Mouse (Mus musculus) erythroblast, embryonic 14.5 days (primary cell): ENCODE measurements around the gene Shroom3. TPM values are rescaled to one million over a fixed set of nuclear protein-coding genes. Genes with fewer than 3 reads are reported as not detected.

Source experiments
- H3K27me3 ChIP-seq: 2 replicates; pipeline ENCODE4 v1.6.1; 2012; ENCODE audit warnings: inconsistent platforms; ENCODE audit not compliant: control insufficient read depth
- H3K36me3 ChIP-seq: 2 replicates; pipeline ENCODE4 v1.6.1; 2012; ENCODE audit warnings: mild to moderate bottlenecking, inconsistent platforms; ENCODE audit not compliant: control insufficient read depth
- H3K4me1 ChIP-seq: 2 replicates; pipeline ENCODE4 v1.6.1; 2012; ENCODE audit warnings: inconsistent platforms; ENCODE audit not compliant: control insufficient read depth
- H3K4me3 ChIP-seq: replicated peaks from 2 replicates; pipeline ENCODE3; 2012; ENCODE audit warnings: moderate library complexity, mild to moderate bottlenecking, inconsistent platforms
- H3K9me3 ChIP-seq: 2 replicates; pipeline ENCODE4 v1.6.1; 2012; ENCODE audit warnings: low read length, inconsistent platforms, mixed read lengths; ENCODE audit not compliant: control insufficient read depth
- GATA1 ChIP-seq: IDR thresholded peaks from 2 replicates; pipeline ENCODE4 v1.6.1; 2012; ENCODE audit warnings: low read length, inconsistent platforms, mixed read lengths
- TAL1 ChIP-seq: IDR thresholded peaks from 3 replicates; pipeline ENCODE4 v1.6.1; 2012; ENCODE audit warnings: low read length, inconsistent platforms, mixed read lengths
- polyA plus RNA-seq: library from polyadenylated mRNA; stranded (reverse); fragments of >175 nt; gene quantifications from 2 replicates; pipeline ENCODE4 v1.2.3, GENCODE M21; 2012

Shroom3 gene
- polyA plus RNA-seq, 1 experiment, result 0.04 TPM

GRCm38 (mm10) chr5:92710779-92711178 is 27.5 kb downstream of the Shroom3 start:
- no peaks in the 10 kb centered on the region for H3K27me3 ChIP-seq
- H3K4me3 ChIP-seq, result no peak overlapping the region
- H3K9me3 ChIP-seq, result no peaks in the 10 kb centered on the region
- TF ChIP-seq GATA1 (no peak), TAL1 (no peak)
- no peaks in the 10 kb centered on the region for H3K4me1 ChIP-seq
- H3K36me3 ChIP-seq, result no peaks in the 10 kb centered on the region

GRCm38 (mm10) chr5:92711666-92712290 is 28.5 kb downstream of the Shroom3 start:
- TF ChIP-seq GATA1 (no peak), TAL1 (no peak)
- H3K36me3 ChIP-seq, result no peaks in the 10 kb centered on the region
- no peaks in the 10 kb centered on the region for H3K9me3 ChIP-seq
- no peak overlapping the region for H3K4me3 ChIP-seq
- no peaks in the 10 kb centered on the region for H3K27me3 ChIP-seq
- H3K4me1 ChIP-seq, result no peaks in the 10 kb centered on the region

GRCm38 (mm10) chr5:92712621-92713395 is 29.6 kb downstream of the Shroom3 start:
- no peaks in the 10 kb centered on the region for H3K4me1 ChIP-seq
- no peaks in the 10 kb centered on the region for H3K36me3 ChIP-seq
- no peaks in the 10 kb centered on the region for H3K27me3 ChIP-seq
- H3K9me3 ChIP-seq, result no peaks in the 10 kb centered on the region
- TF ChIP-seq TAL1 (no peak), GATA1 (no peak)
- no peak overlapping the region for H3K4me3 ChIP-seq

GRCm38 (mm10) chr5:92714886-92715285 is 31.7 kb downstream of the Shroom3 start:
- Histone ChIP-seq H3K9me3 (no peaks in the 10 kb centered on the region), H3K4me3 (no peak overlapping the region), H3K4me1 (no peaks in the 10 kb centered on the region), H3K27me3 (no peaks in the 10 kb centered on the region), H3K36me3 (no peaks in the 10 kb centered on the region)
- TF ChIP-seq GATA1 (no peak), TAL1 (no peak)

GRCm38 (mm10) chr5:92715319-92715718 is 32.1 kb downstream of the Shroom3 start:
- Histone ChIP-seq H3K9me3 (no peaks in the 10 kb centered on the region), H3K27me3 (no peaks in the 10 kb centered on the region), H3K4me3 (no peak overlapping the region), H3K36me3 (no peaks in the 10 kb centered on the region), H3K4me1 (no peaks in the 10 kb centered on the region)
- no peak for TF ChIP-seq TAL1
- no peak for TF ChIP-seq GATA1

- H3K36me3 ChIP-seq, result no peaks in the 10 kb centered on the region
- H3K27me3 ChIP-seq, result no peaks in the 10 kb centered on the region
- no peak overlapping the region for H3K4me3 ChIP-seq
- H3K9me3 ChIP-seq, result no peaks in the 10 kb centered on the region
- TF ChIP-seq TAL1, result no peak
- TF ChIP-seq GATA1, result no peak
- no peaks in the 10 kb centered on the region for H3K4me1 ChIP-seq
These were observed 32.7 kb downstream of the Shroom3 start for GRCm38 (mm10) chr5:92715890-92716289.

- no peaks in the 10 kb centered on the region for H3K9me3 ChIP-seq
- no peak overlapping the region for H3K4me3 ChIP-seq
- H3K36me3 ChIP-seq, result no peaks in the 10 kb centered on the region
- H3K27me3 ChIP-seq, result no peaks in the 10 kb centered on the region
- no peaks in the 10 kb centered on the region for H3K4me1 ChIP-seq
- TF ChIP-seq GATA1 (no peak), TAL1 (no peak)
These were observed 34.6 kb downstream of the Shroom3 start for GRCm38 (mm10) chr5:92717666-92718360.

- Histone ChIP-seq H3K9me3 (no peaks in the 10 kb centered on the region), H3K4me1 (no peaks in the 10 kb centered on the region), H3K27me3 (no peaks in the 10 kb centered on the region), H3K4me3 (no peak overlapping the region), H3K36me3 (no peaks in the 10 kb centered on the region)
- no peak for TF ChIP-seq GATA1
- TF ChIP-seq TAL1, result no peak
These were observed 35.6 kb downstream of the Shroom3 start for GRCm38 (mm10) chr5:92718856-92719255.

- Histone ChIP-seq H3K4me3 (no peak overlapping the region), H3K9me3 (no peaks in the 10 kb centered on the region), H3K36me3 (no peaks in the 10 kb centered on the region), H3K27me3 (no peaks in the 10 kb centered on the region), H3K4me1 (no peaks in the 10 kb centered on the region)
- TF ChIP-seq TAL1 (no peak), GATA1 (no peak)
These were observed 38.4 kb downstream of the Shroom3 start for GRCm38 (mm10) chr5:92721610-92722009.
